Mouse (Mus musculus) erythroblast, embryonic 14.5 days (primary cell): ENCODE results near the gene Slc48a1. TPM values are rescaled to one million over a fixed set of nuclear protein-coding genes. Genes with fewer than 3 reads are reported as not detected.
A peak's percentile ranks its signal among the peaks of the same experiment; 100 is the strongest.

ENCODE experiments used
- H3K27me3 ChIP-seq: 2 replicates; pipeline ENCODE4 v1.6.1; 2012; ENCODE audit warnings: inconsistent platforms; ENCODE audit not compliant: control insufficient read depth
- H3K36me3 ChIP-seq: 2 replicates; pipeline ENCODE4 v1.6.1; 2012; ENCODE audit warnings: mild to moderate bottlenecking, inconsistent platforms; ENCODE audit not compliant: control insufficient read depth
- H3K4me1 ChIP-seq: 2 replicates; pipeline ENCODE4 v1.6.1; 2012; ENCODE audit warnings: inconsistent platforms; ENCODE audit not compliant: control insufficient read depth
- H3K4me3 ChIP-seq: replicated peaks from 2 replicates; pipeline ENCODE3; 2012; ENCODE audit warnings: moderate library complexity, mild to moderate bottlenecking, inconsistent platforms
- H3K9me3 ChIP-seq: 2 replicates; pipeline ENCODE4 v1.6.1; 2012; ENCODE audit warnings: low read length, inconsistent platforms, mixed read lengths; ENCODE audit not compliant: control insufficient read depth
- GATA1 ChIP-seq: IDR thresholded peaks from 2 replicates; pipeline ENCODE4 v1.6.1; 2012; ENCODE audit warnings: low read length, inconsistent platforms, mixed read lengths
- TAL1 ChIP-seq: IDR thresholded peaks from 3 replicates; pipeline ENCODE4 v1.6.1; 2012; ENCODE audit warnings: low read length, inconsistent platforms, mixed read lengths
- polyA plus RNA-seq: library from polyadenylated mRNA; stranded (reverse); fragments of >175 nt; gene quantifications from 2 replicates; pipeline ENCODE4 v1.2.3, GENCODE M21; 2012

The Slc48a1 gene
- polyA plus RNA-seq, 1 experiment, result 32.7 TPM

DNA sequence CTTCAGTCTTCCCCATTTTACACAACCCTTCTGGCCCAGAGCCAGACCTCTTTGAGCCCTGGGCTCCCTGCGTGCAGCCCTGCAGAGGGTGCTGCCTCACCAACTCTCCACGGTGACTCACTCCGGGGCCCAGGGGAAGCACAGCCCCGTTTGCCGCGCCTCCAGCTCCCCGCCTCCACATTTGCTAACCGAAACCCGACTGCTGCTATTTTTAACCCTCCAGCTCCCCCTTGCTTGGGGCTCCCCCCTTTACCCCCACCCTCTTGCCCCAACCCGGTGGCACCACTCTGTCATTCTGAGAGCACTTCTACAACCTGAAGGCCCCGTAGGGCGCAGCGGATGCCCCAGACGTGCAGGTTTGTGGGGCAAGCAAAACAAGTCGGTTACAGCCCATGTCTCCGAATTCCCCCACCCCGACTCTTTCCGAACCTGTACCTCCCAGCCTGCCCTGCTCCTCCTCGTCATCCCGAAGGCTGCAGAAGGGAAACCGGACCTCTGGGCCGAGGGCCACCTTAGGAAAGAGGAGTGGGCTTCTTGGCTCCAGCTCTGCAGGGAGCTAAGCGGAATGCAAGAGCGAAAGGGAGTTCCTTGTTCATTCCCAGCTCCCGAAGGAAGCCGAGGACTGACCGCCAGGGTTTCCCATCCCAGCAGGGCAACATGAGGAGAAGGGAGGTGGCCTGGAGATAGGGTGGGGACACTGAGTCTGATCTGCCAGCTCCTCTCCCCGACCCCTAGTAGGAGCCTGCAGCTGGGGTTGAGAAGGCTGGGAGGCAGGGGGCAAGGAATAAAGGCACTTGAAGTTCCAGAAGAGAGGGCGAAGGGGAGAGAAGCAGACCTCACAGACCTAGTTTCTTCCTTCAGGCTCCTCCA is 47.0 kb downstream of the Slc48a1 start:
- Histone ChIP-seq H3K27me3 (peaks cover 10% of the 10 kb centered on the region), H3K9me3 (no peaks in the 10 kb centered on the region), H3K36me3 (no peaks in the 10 kb centered on the region), H3K4me1 (peaks cover 66% of the 10 kb centered on the region), H3K4me3 (peak overlapping the region; percentile 64)
- TF ChIP-seq GATA1 (no peak), TAL1 (no peak)

DNA sequence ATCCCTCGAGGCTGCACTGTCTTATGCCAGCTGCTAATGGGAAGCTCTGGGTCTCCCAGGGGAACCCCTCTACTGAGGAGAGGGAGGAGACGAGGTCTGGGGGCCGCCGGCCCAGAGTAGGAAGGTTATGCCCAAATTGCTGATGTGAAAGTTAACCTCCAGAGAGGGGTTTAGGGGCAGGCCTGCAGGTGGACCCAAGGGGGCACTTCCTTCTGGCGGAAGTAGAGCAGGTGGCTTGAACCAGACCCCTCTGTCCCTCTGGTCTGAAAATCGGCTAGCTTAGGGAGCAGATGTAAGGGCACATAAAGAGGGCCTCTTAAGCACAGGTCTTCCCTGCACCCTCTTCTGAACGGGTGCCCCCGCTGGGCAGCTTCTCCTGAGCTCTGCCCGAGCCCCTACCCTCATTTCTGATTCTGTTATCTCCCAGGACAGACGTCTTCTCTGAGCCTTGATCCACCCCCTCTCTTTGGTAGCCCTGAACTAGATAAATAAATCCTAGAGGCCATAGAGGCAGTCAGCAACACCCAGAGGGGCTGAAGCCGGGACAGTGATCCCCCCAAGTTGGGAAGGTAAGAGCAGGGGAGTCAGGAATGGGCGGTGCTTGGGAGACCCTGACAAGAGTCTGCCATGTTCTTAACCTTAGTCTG is 47.7 kb downstream of the Slc48a1 start:
- TF ChIP-seq GATA1 (no peak), TAL1 (no peak)
- Histone ChIP-seq H3K9me3 (no peaks in the 10 kb centered on the region), H3K36me3 (no peaks in the 10 kb centered on the region), H3K4me1 (peaks cover 73% of the 10 kb centered on the region), H3K4me3 (peak overlapping the region; percentile 64), H3K27me3 (peaks cover 18% of the 10 kb centered on the region)

DNA sequence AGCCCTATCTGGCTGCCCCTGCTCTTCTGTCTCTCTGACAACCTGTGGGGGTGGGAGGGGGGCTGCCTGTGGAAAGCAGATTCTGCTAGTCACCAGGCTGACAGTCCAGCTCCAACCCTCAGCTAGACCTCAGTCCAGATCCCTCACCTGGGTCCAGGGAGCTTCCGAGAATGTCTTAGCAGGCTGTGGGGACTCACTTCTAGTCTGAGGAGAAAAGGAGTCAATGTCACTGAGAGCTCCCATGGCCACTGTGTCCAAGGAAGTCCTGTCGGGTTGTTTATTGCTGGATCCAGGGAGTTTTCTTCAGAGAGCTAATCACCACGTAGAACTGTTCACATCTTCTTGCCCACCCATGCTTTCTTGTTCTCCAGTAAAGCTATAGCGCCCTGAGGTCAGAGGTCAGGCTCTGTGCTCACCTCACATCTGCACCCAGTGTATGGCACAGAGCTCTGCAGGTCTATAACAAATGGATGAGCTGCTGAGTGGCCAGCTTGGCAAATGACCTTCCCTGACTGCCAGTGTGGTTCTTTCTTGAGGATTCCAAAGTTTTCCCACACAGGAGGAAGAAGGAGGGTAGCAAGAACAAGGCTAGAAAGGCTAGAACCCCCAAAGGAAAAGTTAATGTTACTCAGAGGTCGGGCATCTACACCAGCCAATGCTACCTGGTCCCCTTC is 48.4 kb downstream of the Slc48a1 start:
- H3K36me3 ChIP-seq, result no peaks in the 10 kb centered on the region
- peaks cover 22% of the 10 kb centered on the region for H3K27me3 ChIP-seq
- no peaks in the 10 kb centered on the region for H3K9me3 ChIP-seq
- H3K4me1 ChIP-seq, result peaks cover 76% of the 10 kb centered on the region
- H3K4me3 ChIP-seq, result no peak overlapping the region
- no peak for TF ChIP-seq GATA1
- no peak for TF ChIP-seq TAL1

DNA sequence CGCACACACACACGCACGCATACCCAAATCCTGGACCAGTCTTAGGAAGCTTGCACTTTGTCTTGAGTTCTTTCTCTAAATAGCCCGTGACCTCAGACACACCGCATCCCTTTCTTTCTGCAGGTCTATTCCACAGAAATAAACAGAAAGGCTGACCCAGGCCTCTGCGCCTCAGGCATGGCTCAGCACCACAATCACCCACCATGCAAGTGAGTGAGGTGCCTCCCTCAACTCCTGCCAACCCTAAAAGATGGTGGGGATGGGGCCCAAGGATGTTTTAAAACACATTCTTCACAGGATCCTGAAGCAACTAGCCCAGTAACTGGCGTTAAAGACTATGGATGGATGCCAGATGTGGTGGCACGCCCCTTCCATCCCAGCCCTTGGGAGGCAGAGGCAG is 49.1 kb downstream of the Slc48a1 start:
- peaks cover 29% of the 10 kb centered on the region for H3K27me3 ChIP-seq
- no peaks in the 10 kb centered on the region for H3K36me3 ChIP-seq
- no peak overlapping the region for H3K4me3 ChIP-seq
- H3K9me3 ChIP-seq, result no peaks in the 10 kb centered on the region
- H3K4me1 ChIP-seq, result peaks cover 80% of the 10 kb centered on the region
- TF ChIP-seq TAL1 (no peak), GATA1 (no peak)

DNA sequence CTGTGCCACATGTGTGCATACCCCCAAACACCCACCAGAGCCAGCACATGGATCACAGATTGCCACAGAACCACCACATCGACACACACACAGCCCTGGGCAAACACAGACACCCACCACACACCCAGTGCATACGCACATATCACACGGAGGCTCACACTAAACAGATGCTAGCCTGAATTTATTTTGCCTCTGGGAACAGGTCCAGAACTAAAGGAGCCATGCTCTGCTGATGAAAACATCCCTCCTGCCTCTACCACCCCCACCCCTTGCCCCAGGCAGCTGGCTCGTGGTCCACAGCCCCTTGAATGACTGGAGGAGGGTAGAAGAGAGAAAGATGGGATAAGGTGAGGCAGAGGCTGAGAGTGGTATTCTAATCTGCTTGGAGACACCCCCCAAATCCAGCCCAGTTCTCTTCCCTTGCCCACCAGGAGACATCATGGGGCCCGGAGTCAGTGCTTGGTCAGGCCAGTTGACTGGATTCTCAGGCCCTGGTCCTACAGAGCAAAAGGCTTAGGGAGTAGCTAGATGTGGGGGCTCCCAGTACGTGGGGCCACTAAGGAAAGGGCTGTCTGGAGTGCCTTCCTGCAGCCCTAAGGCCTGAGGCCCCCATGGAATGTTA is 50.0 kb downstream of the Slc48a1 start:
- Histone ChIP-seq H3K4me3 (no peak overlapping the region), H3K4me1 (peaks cover 79% of the 10 kb centered on the region), H3K27me3 (peaks cover 38% of the 10 kb centered on the region), H3K9me3 (no peaks in the 10 kb centered on the region), H3K36me3 (no peaks in the 10 kb centered on the region)
- TF ChIP-seq TAL1, result no peak
- no peak for TF ChIP-seq GATA1

DNA sequence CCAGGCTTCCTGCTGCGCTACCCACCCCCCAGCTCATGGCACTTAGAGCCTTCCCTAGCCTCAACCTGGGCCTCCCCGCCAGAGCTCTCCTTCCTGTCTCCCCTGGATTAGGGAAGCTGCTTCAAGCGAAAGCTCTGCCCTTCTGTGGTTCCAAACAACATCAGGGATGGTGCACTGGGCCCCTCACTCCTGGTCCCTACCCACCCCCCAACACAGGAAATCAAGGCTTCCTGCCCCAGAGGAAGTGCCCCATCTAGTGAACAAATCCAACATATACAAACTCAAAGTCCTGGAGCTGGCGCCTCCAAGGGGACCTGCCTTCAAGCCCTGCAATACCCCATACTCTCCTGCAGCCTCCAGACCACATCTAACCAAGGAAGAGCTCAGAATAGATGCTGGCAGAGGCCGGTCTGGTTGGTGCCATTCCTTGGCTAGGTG is 50.6 kb downstream of the Slc48a1 start:
- no peak for TF ChIP-seq GATA1
- no peak for TF ChIP-seq TAL1
- Histone ChIP-seq H3K4me1 (peaks cover 77% of the 10 kb centered on the region), H3K9me3 (no peaks in the 10 kb centered on the region), H3K4me3 (no peak overlapping the region), H3K27me3 (peaks cover 44% of the 10 kb centered on the region), H3K36me3 (no peaks in the 10 kb centered on the region)

DNA sequence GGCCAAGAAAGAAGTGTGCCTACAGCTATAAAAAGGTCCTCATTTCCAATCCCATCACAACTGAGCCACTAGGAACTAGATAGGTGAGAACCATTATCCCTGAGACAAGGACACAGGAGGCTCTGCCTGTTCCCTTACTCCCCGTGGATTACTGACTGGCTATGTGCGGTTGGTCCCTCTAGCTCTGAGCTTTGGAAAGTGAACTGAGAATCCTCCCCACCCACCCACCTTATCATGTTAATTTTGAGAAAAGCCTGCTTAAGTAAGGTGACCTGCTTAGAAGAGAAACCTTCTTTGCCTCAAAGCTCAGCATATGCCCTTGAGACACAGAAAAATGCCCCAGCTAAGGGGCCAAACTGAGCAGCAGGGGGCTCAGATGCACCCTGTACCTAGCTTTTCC is 51.1 kb downstream of the Slc48a1 start:
- H3K4me3 ChIP-seq, result no peak overlapping the region
- H3K27me3 ChIP-seq, result peaks cover 44% of the 10 kb centered on the region
- H3K9me3 ChIP-seq, result no peaks in the 10 kb centered on the region
- no peaks in the 10 kb centered on the region for H3K36me3 ChIP-seq
- H3K4me1 ChIP-seq, result peaks cover 74% of the 10 kb centered on the region
- no peak for TF ChIP-seq TAL1
- no peak for TF ChIP-seq GATA1

DNA sequence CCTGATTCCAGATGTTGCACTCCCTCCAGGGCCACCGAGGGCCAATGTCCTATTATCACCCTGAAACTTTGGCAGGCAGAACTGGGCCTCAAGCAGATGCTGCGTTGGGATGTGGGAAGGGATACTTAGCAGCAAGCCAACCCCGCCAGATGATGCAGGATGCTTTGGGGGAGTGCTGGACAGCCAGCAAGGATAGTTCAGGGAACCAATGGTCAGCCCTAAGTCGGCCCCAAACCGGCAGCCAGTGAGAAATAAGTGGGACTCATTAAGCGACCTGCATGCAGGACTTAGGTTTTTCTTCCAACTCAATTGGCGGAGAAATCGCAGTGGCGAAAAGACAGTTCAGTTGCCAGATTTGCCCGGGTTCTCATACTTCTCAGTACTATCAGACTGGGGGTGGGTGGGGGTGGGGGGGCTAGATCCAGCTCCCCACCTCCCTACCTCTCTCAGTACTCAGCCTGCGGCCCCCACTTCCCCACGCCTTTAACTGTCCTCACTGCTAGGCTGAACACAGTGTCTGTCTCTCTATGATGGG is 52.0 kb downstream of the Slc48a1 start:
- Histone ChIP-seq H3K4me3 (peak overlapping the region; percentile 67), H3K27me3 (peaks cover 44% of the 10 kb centered on the region), H3K36me3 (no peaks in the 10 kb centered on the region), H3K4me1 (peaks cover 67% of the 10 kb centered on the region), H3K9me3 (no peaks in the 10 kb centered on the region)
- TF ChIP-seq GATA1, result no peak
- no peak for TF ChIP-seq TAL1

DNA sequence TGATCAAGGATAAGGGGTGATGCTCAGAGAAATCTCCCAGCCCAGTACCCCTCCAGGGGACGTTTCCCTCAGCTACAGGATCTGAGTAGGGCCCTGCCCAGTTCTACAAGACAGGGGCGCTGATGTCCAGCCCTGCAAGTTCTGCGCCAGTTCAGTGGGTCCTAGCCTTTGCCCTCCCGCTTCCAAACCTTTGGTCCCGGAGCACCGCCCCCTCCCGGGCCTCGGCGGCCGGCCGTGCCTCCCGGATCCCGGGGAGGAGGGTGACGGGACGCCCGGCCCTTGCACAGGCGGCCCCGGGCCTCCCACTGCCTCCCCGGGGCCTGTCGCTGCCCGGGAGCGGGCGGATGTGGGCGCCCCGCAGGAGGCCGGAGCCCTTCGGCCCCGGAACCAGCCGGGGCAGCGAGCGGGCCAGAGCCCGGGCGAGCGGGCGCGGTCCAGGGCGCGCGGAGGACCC is 52.5 kb downstream of the Slc48a1 start:
- peak overlapping the region; percentile 67 for H3K4me3 ChIP-seq
- peaks cover 62% of the 10 kb centered on the region for H3K4me1 ChIP-seq
- H3K27me3 ChIP-seq, result peaks cover 44% of the 10 kb centered on the region
- TF ChIP-seq TAL1 (no peak), GATA1 (no peak)
- H3K9me3 ChIP-seq, result no peaks in the 10 kb centered on the region
- H3K36me3 ChIP-seq, result no peaks in the 10 kb centered on the region
